Mouse (Mus musculus): ENCODE measurements around the gene Unc13b.
A peak's percentile ranks its signal among the peaks of the same experiment; 100 is the strongest.

The Unc13b gene

DNA sequence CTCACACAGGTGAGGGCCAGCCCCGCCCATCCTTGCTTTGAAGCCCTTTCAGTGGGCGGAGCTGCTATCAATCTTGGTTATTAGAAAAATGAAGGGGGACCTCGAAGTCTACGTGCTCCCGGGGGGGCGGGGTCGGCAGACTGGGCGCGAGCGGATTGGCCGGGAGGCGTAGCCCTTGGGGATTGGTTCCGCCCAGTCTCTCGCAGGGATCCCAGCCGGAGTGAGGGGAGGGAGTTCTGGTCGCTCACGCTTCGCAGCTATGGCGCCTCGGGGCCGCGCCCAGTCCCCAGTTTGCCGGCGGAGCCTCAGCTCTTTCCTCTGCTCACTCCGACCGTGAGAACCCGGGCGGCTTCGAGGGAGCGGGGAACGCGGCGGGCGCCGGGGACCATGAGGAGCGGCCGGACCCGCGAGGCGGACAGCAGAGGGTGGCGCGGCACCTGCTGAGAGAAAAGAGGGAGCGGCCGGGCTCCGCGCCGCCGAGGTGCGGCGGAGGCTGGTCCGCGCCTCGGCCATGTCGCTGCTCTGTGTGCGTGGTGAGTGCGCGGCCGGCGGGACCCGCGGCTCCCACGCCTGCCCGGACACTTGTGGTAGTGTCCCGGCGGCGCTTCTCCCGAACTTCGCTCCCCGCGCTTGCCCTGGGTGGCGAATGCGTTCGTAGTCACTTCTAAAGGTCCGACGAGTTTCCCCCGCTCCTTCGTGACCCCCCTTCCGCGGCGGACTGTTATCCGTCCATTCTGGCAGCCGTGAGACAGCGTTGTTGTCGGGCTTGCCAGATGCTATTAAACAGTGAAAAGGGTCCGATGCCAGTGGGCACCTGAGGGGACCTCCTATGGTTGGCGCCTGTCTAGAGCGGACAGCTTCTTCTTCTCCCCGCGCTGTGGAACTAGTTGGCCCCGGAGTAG, at the start of gene Unc13b:
Gene Unc13b (plus strand): TSS at position 201 of the 902 bp plus-strand sequence.
- peak; percentile 77 for DNase-seq (ENCODE audit: low read depth, low spot score)

DNA sequence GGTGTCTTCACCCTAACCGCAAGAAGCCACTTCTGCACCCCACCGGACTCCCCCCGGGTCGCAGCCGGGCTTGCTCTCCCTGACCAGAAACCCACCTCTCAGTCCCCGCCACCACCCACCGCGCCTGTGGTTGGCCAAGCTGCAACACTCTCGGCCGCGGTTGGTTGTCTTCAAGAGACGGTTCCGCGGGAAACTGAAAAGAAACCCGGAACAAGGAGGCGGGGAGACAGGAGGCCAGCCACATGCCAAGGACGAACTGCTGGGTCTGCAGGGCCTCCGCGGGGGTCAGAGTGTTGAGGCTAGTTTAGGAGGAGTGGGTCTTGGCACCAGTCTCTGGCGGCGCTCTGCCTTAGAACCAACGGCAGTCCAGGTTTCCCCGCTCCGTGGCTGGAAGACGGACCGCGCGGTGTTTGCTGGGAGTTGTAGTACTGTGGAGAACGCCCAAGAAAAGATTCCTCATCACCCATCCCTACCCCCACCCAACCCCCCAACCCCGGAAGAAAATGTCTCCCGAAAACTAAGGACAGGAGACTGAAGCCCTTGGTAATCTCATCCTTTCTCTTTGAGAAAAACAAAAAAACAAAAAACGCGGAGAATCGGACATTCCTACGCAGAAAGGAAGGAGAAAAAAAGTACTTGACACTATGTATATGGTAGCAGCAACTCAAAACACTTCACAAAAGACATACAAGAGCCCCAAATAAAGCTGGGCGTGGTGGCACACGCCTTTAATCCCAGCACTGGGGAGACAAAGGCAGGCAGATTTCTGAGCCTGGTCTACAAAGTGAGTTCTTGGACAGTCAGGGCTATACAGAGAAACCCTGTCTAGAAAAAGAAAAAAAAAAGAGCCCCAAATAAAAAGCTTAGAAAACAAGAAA, 48.4 kb upstream of the Unc13b start, which contains the start of gene Fancg:
Gene Fancg (minus strand): TSS at position 346 of the 878 bp plus-strand sequence.
- DNase-seq (ENCODE audit: low read depth, low spot score), result peak; percentile 82

DNA sequence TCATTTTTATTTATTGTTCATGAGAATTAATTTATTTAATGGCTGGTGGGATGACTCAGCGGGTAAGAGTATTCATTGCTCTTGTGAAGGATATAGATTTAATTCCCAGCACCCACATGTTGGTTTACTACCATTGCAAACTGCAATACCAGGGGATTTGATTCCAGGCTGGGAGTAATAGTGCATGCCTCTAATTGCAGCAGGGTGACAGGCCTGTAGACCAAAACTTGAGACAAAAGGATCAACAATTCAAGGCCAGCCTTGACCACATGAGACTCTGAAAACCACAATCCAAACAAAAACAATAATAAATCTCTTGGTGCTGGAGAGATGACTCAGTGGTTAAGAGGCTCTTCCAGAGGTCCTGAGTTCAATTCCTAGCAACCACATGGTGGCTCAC, 46.7 kb upstream of the Unc13b start:
- DNase-seq (ENCODE audit: low read depth, low spot score), result no peak

DNA sequence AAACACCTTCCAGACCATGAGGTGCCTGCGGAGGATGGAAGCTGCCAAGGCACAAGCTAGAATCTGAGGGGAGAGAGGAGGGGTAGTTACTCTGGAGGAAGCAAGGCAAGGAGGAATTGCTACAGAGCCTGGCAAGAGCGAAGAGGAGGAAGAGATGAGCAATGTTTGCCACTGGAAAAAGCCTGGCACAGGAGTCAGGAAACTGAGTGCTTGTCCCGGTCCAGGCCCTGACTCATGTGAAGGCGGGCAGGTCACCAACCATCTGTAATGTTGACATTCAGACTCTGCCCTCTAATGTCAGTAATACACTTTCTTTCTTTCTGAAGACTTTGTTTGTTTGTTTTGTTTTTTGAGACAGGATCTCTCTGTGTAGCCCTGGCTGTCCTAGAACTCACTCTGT, 40.6 kb upstream of the Unc13b start:
- DNase-seq (ENCODE audit: low read depth, low spot score), result no peak

DNA sequence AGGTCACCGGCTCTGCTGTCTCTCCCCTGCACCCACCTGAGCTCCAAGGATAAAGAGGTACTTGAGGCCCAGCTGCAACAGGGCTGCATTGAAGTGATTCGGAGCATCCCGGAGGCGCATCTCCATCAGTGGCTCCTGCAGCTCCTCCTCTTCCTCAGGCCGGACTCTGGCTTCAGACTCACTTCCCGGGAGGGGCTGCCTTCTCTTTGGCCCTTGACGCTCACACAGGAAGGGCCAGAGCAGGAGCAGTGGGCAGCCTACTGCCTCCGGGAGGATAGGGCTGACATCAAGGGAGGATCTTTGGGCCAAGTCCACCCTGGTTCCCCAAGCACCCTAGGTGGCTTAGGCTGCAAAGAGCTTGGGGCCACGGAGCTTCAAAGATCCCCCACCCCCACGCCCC, 39.6 kb upstream of the Unc13b start:
- DNase-seq (ENCODE audit: low read depth, low spot score), result no peak

DNA sequence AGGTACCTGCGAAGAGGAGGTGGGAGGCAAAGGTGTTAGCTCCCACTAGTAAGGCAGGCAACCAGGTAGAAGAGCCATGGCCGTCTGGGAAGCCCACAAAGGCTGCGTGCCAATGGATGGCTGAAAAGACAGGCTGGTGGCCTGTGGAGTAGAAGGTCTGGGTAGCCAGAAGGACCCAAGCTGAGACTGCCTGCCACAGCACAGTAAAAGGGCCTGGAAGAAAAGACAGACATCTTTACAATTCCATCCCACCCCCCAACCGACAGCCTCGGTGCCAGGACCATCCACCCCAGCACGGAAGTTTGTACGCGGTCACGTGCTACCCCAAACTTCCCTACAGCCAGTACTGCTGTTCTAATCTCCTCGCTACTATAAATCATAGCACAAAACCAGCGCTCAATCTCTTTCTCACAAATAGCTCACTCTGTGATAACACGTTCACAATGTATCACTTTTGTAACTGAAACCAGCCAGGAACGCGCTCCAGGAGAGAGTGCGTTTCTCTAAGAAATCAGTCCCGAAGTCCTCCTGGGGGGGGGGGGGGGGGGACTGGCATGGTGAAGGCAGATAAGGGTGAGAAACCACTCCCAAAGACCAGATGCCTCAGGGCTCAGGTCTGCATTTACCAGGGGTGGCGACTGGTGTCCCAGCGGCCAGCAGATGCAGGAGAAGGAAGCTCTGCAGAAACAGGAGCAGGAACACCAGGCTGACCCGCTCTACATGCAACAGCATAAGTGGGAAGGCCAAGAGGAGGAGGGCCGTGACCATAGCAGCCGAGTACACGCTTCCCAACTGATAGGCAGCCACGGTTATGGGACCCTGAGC, 38.9 kb upstream of the Unc13b start:
- DNase-seq (ENCODE audit: low read depth, low spot score), result no peak

DNA sequence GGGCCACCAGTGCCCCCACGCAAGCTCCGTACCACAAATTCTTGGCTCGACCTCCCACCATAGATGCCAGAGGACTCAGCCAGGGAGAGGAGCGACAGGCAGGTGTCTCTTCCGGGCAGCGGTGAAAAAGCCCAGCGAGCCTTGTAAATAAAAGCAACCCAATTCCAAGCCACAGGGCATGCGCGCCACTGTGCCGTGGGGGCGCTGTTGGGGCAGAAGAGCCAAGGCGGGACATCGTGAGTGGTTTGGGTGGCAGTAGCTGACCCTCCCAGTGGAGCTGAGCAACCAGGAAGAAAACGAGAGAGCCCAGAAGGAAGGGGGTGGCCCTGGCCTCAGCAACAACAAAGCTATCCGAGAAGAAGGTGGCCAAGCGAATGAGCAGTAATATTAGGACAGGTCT, 37.9 kb upstream of the Unc13b start:
- no peak for DNase-seq (ENCODE audit: low read depth, low spot score)

DNA sequence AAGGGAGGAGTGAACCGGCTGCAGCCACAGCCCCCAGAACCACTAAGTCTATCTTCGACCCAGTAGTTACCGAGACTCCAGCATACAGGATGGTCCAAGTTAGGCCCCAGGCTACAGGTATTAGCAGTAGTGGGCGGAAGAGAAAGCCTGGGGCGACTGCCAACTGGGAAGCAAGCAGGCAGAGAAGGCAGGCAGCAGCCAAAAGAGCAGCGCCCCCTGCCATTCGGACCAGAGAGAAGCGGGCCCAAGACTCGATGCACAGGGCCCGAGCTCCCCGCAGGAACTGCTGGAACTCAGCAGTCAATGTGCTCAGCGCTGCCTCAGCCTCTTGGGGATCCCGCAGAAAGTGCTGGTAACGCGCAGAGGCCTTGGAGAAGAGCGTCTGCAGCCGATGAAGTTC, 37.4 kb upstream of the Unc13b start:
- DNase-seq (ENCODE audit: low read depth, low spot score), result no peak

DNA sequence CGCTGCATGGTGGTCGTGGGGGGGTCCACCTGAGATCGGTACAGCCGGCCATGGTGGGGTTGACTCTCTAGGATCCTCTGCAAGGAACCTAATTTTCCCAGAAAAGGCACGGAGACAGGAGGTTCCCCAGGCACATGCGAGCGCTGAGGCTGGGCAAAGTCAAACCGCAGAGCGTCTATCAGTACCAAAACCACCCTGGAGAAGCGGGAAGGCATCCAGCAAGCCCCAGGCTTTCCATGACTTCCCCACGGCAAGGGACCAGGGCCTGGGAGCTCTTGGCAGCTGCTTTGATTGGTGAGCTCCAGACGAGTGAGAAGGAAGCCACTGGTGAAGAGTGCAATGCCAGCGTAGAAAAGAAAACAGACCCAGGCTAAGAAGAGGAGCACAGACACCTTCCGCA, 34.1 kb upstream of the Unc13b start:
- DNase-seq (ENCODE audit: low read depth, low spot score), result no peak

DNA sequence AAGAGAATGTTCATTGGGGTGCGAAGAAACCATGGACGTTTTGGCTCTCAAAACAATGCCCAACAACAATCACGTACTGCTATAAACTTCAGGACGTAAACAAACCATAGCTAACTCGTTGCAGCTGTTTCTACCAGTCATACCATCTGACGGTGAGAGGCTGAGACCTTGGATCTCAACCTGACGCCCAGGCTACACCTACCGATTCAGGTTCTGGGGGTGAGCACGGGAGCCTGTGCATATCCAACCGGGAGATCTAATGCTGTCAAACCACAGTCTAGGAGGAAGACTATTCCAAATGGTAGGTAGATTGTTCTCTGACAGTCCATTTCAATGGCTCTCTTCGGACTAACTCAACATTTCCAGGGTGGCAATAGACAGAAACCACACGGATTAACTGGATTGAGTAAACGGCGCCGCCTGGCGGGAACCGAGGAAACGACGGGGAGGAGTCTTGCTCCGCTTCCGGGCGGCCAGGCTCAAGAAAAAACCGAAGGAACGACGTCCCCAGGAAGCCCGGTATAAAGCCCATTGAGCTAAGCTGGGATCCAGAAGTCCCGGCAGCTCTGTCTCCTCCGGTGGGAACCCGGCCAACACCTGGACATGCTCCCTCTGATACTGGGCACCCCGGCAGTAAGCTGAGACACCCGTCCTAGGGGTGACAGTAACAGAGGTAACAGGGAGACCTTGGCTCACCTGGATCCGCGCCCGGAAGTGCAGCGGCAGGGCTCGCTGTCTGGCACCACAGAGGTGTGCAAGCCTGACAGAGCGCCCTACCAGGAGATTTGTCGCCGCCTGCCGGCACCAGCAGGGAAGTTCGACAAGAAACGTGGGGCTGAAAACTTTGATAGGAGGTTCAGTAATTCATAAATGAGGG, 33.4 kb upstream of the Unc13b start, which contains the start of gene Pigo:
Gene Pigo (minus strand): TSS at position 736 of the 877 bp plus-strand sequence.
- DNase-seq (ENCODE audit: low read depth, low spot score), result peak; percentile 93

DNA sequence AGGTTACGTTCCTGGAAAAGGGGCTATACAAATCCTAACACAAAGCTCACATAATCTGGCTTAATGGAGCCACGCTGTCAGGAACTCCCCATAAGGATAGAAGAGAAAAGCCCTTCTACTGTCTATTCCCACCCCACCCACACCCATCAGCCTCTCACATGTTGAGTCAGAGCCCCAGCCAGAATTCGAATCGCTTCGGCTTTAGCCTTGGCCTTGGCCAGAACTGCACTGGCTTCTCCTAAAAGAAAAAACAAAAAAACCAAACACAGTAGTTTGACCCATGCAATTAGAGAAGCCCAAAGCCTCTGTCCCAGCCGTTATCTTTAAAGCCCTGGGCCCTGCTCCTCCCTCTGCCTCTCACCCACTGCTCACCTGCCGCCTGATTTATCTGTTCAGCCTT, 29.6 kb upstream of the Unc13b start:
- no peak for DNase-seq (ENCODE audit: low read depth, low spot score)

DNA sequence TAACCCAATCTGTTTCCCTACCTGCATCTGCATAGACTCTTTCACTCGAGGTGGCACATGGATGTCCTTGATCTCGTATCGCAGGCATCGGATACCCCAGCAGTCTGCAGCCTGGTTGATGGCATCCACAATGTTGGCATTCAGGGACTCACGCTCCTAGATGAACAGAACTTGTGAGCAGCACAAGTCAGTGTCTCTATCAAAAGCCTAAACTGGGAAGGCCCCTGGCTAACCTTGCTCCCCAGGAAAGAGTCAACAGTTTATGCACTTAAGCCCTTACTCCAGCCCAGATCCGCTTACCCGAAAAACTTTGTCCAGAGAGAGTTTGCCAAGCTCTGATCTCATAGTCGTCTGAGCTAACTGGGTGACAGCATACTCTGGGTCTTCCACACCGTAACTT, 29.0 kb upstream of the Unc13b start:
- no peak for DNase-seq (ENCODE audit: low read depth, low spot score)

DNA sequence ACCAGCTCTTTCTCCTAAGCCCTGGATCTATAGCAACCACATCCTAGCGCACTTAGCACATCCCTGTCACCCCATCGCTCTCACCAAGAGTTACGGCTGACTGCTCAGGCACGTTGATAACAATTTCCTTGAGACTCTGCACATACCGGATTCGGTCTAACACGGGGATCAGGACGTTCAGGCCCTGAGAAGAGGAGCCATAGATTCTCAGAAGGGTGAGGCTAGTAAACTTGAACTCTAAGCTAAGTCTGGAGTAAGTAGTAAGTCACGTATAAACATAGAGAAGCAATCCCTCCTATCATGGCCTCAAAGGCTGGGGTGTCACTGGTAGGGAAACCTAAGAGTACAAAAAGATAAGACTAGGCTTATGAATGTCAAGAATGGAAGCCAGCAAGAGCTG, 28.4 kb upstream of the Unc13b start:
- no peak for DNase-seq (ENCODE audit: low read depth, low spot score)

DNA sequence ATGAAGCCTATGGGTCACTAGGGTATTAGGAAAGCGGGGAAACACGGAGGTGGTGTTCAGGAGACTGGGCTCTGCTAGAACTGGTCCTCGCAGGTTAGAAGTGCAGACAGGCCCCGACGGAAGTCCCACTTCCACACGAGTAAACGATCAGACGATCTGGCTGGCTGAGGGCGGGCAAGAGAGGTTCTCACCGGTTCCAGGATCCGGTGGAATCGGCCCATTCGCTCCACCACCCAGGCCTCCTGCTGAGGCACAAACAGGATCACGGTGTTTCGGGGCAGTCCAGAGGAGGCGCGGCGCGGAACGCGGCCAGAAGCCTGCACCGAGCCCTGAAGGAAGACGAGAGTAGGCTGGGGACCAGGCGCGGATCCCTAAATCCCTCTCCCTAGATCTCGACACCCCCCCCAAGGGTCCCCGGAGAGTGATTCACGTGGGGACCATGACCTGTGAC, 27.9 kb upstream of the Unc13b start:
- no peak for DNase-seq (ENCODE audit: low read depth, low spot score)

DNA sequence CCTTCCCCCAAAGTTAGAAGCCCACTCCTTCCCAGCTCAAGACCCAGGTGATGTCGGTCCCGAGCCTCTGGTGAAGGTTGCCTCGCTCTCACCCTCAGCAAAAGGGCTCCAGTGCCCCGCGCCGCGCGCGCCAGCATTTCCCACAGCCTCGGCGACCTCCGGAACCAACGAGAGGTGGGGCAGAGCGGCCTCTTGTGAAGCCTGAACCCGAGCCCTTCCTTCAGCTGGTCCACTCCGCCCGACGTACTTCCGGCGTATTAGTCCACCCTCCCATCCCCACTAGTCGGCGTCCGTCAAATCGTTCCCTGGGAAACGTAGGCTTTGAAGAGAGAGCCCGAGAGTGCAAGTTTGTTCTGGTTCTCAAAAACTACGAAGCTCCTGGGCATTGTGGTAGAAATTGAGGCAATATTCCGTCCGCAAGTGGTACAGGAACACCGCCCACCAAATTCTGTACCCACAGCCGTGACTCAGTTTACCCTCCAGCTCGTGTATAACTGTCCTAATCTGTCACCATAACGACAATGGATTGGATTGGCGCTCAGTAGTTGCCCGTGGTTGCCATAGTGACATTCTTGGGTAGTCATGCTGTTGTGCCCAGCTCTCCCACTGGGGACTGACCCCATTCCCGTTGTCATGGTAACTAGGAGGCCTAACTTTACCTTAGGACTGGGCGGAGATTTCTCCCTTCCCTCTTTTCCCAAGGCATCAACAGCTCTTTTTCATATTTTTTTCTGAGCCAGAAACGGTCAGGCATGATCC, 27.3 kb upstream of the Unc13b start, which contains the start of gene Stoml2:
Gene Stoml2 (minus strand): TSS at position 474 of the 759 bp plus-strand sequence.
- peak; percentile 98 for DNase-seq (ENCODE audit: low read depth, low spot score)

DNA sequence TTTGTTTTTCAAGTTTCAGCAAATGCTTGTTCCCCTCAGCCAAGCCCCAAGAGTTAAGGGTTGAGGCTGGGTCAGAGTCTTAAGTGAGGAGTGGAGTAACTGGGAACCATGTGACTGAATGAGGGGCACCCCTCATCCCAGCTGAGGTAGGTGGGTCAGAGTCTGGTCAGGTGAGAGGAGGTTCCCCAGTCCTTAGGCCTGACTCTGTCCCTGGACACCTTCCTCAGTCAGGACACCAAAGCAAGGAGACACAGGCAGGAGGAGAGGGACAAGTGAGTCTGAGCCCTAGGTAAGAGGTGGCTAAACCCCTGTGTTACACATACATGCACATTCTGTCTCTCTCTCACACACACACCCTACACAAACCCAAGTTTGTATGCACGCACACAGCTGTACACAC, 26.3 kb upstream of the Unc13b start:
- DNase-seq (ENCODE audit: low read depth, low spot score), result no peak

DNA sequence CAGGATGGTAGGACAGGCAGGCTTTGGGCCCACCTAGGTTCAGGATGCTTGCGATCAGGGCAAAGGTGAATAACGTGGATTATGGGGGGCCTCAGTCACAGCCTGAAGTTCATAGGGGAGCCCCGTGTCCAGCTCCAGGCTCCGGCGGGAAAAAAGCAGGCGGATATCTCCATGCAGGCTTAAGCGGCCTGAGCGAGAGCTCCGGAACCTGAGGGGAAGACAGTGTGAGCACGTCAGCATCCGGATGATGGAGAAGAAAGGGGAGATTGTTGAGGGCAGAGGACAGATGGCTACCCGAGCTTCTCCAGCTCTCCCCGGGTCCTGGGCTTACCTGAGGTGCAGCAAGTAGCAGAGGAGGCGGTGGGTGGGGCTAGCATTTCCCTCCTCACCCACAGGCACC, 25.3 kb upstream of the Unc13b start:
- DNase-seq (ENCODE audit: low read depth, low spot score), result no peak

DNA sequence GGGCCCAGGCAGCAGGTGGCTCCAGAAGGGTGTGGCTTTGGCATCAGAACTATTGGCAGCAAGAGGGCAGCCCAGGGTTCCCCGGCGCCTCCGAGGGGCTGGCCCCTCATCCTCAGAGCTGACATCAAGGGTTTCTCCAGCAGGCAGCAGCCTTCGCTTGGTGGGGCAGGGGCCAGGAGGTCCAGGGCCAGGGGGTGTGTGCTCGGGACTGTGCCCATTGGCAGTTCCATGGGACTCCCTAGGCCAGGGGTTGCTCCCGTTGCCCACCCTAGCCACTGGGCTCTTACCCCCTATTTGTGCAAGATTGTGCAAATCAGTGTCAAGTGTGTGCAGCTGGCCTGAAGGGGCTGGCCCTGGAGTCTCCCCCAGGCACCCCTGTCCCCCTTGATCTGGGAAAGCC, 22.9 kb upstream of the Unc13b start:
- no peak for DNase-seq (ENCODE audit: low read depth, low spot score)

DNA sequence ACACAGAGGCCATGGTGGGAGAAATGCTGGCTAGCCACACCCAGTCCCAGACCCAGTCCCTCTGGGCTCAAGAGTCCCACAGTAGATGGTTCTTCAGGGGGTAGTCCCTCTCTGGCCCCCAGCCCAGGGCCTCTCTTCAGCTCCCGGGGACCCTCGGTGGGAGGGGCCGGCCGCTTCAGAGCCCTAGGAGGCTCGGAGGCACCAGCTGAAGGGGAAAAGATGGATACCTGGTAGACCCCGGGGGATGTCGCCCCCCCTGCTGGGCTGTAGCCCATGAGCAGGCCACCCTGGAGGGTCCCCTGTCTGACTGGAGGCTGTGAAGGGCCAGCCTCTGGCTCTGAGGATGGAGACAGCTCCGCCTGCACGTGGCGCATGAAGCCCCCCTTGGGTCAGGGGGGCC, 22.4 kb upstream of the Unc13b start:
- DNase-seq (ENCODE audit: low read depth, low spot score), result no peak

Data from telencephalon, adult 2 months (tissue).